Mouse (Mus musculus): Measurements from ENCODE around the gene Pagr1a.

Pagr1a gene

GRCm38 (mm10) chr7:127021563-127022527, 4.7 kb upstream of the Pagr1a start:
- in situ Hi-C loops (cut with MboI, MseI) = loop anchor here (5.0 to 10.0 kb wide), 3 partner anchors 70 to 1417 kb away; partner anchors contain the start of genes AI467606 (in 1 of the 2), Cd2bp2 (in 1 of the 2) and Il21r (in 1 of the 2)

- in situ Hi-C loops (cut with MboI, MseI) = loop anchor here (5.0 to 10.0 kb wide), 3 partner anchors 71 to 1416 kb away; partner anchors contain the start of genes AI467606 (in 1 of the 2), Cd2bp2 (in 1 of the 2) and Il21r (in 1 of the 2)
Measured at GRCm38 (mm10) chr7:127020901-127021562, 3.9 kb upstream of the Pagr1a start, which contains the start of the genes Gm42742 and Prrt2. Gene Gm42742 (minus strand): TSS chr7:127021097. Gene Prrt2 (minus strand): TSS chr7:127021211.

- in situ Hi-C loops (cut with MboI, MseI) = loop anchor here (5.0 to 10.0 kb wide), 3 partner anchors 72 to 1416 kb away; partner anchors contain the start of genes AI467606 (in 1 of the 2), Cd2bp2 (in 1 of the 2) and Il21r (in 1 of the 2)
Measured at GRCm38 (mm10) chr7:127020491-127020890, 3.3 kb upstream of the Pagr1a start.

GRCm38 (mm10) chr7:127020031-127020430, 2.9 kb upstream of the Pagr1a start:
- in situ Hi-C loops (cut with MboI, MseI) = loop anchor here (5.0 to 10.0 kb wide), 3 partner anchors 72 to 1415 kb away; partner anchors contain the start of genes AI467606 (in 1 of the 2), Cd2bp2 (in 1 of the 2) and Il21r (in 1 of the 2)

GRCm38 (mm10) chr7:127019306-127019960, 2.3 kb upstream of the Pagr1a start:
- in situ Hi-C loops (cut with MboI, MseI) = no loop called here

GRCm38 (mm10) chr7:127018416-127019305, 1.5 kb upstream of the Pagr1a start:
- in situ Hi-C loops (cut with MboI, MseI) = no loop called here

GRCm38 (mm10) chr7:127017950-127018345, 796 bp upstream of the Pagr1a start:
- in situ Hi-C loops (cut with MboI, MseI) = no loop called here

GRCm38 (mm10) chr7:127016486-127016938, 640 bp downstream of the Pagr1a start:
- in situ Hi-C loops (cut with MboI, MseI) = no loop called here

- in situ Hi-C loops (cut with MboI, MseI) = no loop called here
Measured at GRCm38 (mm10) chr7:127016481-127016485, 869 bp downstream of the Pagr1a start, which contains the start of gene Pagr1b. Gene Pagr1b (minus strand): TSS chr7:127016484.

GRCm38 (mm10) chr7:127016081-127016480, 1.1 kb downstream of the Pagr1a start:
- in situ Hi-C loops (cut with MboI, MseI) = no loop called here

- in situ Hi-C loops (cut with MboI, MseI) = no loop called here
Measured at GRCm38 (mm10) chr7:127014993-127015392, 2.2 kb downstream of the Pagr1a start.

GRCm38 (mm10) chr7:127014320-127014719, 2.8 kb downstream of the Pagr1a start, which contains the start of gene Mvp:
Gene Mvp (minus strand): TSS chr7:127014621.
- in situ Hi-C loops (cut with MboI, MseI) = no loop called here

- in situ Hi-C loops (cut with MboI, MseI) = no loop called here
Measured at GRCm38 (mm10) chr7:127013385-127013784, 3.8 kb downstream of the Pagr1a start.

- in situ Hi-C loops (cut with MboI, MseI) = no loop called here
Measured at GRCm38 (mm10) chr7:127012845-127013244, 4.3 kb downstream of the Pagr1a start.

- in situ Hi-C loops (cut with MboI, MseI) = no loop called here
Measured at GRCm38 (mm10) chr7:127012374-127012773, 4.8 kb downstream of the Pagr1a start.

GRCm38 (mm10) chr7:127011717-127012116, 5.4 kb downstream of the Pagr1a start:
- in situ Hi-C loops (cut with MboI, MseI) = no loop called here

GRCm38 (mm10) chr7:127011051-127011450, 6.1 kb downstream of the Pagr1a start:
- in situ Hi-C loops (cut with MboI, MseI) = no loop called here

- in situ Hi-C loops (cut with MboI, MseI) = no loop called here
Measured at GRCm38 (mm10) chr7:127009307-127010085, 7.7 kb downstream of the Pagr1a start.

GRCm38 (mm10) chr7:127008239-127009019, 8.7 kb downstream of the Pagr1a start:
- in situ Hi-C loops (cut with MboI, MseI) = no loop called here

All from T-helper 17 cell (primary cell).